Mouse (Mus musculus) liver, embryonic 16.5 days (tissue): ENCODE results near the gene Tirap. TPM values are rescaled to one million over a fixed set of nuclear protein-coding genes. Genes with fewer than 3 reads are reported as not detected.

Experiments
- ATAC-seq: fragments of 200-750 bp; cut with Nextera tagmentation; 2 replicates; pipeline ENCODE4 v1.8.0; 2017; ENCODE audit warnings: low read depth, mild to moderate bottlenecking, moderate number of reproducible peaks, moderate library complexity
- H3K27ac ChIP-seq: fragments of 300-500 bp; sonication (generic); 2 replicates; pipeline ENCODE4 v1.5.1; 2014; ENCODE audit warnings: mild to moderate bottlenecking, low read length
- H3K27me3 ChIP-seq: fragments of 300-500 bp; sonication (generic); 2 replicates; pipeline ENCODE4 v1.6.1; 2014; ENCODE audit warnings: low read depth, low read length, mixed read lengths; ENCODE audit not compliant: control insufficient read depth, insufficient read depth
- H3K36me3 ChIP-seq: fragments of 300-500 bp; sonication (generic); 2 replicates; pipeline ENCODE4 v1.6.1; 2014; ENCODE audit warnings: mild to moderate bottlenecking; ENCODE audit not compliant: control insufficient read depth, insufficient read depth
- H3K4me1 ChIP-seq: fragments of 300-500 bp; sonication (generic); 2 replicates; pipeline ENCODE4 v1.6.1; 2014; ENCODE audit warnings: low read depth, low read length, mixed read lengths; ENCODE audit not compliant: control insufficient read depth
- H3K4me2 ChIP-seq: fragments of 300-500 bp; sonication (generic); 2 replicates; pipeline ENCODE4 v1.6.1; 2014; ENCODE audit warnings: low read depth, low read length, mixed read lengths
- H3K4me3 ChIP-seq: fragments of 300-500 bp; sonication (generic); 2 replicates; pipeline ENCODE4 v1.5.1; 2014; ENCODE audit warnings: low read depth, mild to moderate bottlenecking, low read length
- H3K9ac ChIP-seq: fragments of 300-500 bp; sonication (generic); 2 replicates; pipeline ENCODE4 v1.6.1; 2014; ENCODE audit warnings: low read depth, low read length
- H3K9me3 ChIP-seq: fragments of 300-500 bp; sonication (generic); replicated peaks from 2 replicates; pipeline ENCODE4 v1.6.1; 2016; ENCODE audit warnings: low read length; ENCODE audit not compliant: control insufficient read depth
- WGBS: fragments of 180-500 bp; shearing (Covaris S2); extraction: QIAGEN DNeasy Blood & Tissue Kit; methylation state at CpG from one replicate; pipeline ENCODE4 v1.1.7; 2014; ENCODE audit not compliant: insufficient replicate concordance; 5-methylcytosine and 5-hydroxymethylcytosine counted together
- polyA plus RNA-seq: library from polyadenylated mRNA; unstranded; fragments of >200 nt; fragmentation: Nextera tagmentation; extraction: Ambion mirVana; gene quantifications from 2 replicates; pipeline ENCODE4 v1.2.1, GENCODE M21; 2015

Gene Tirap
- polyA plus RNA-seq, 1 experiment from 2014 or later: 8.5 TPM

GRCm38 (mm10) chr9:35217963-35218362 is 17.9 kb upstream of the Tirap start:
- ATAC-seq: no peak
- H3K9ac ChIP-seq: no peak overlapping the region
- no peak overlapping the region for H3K27ac ChIP-seq
- 51% methylated on average over 1 of the region's 1 CpGs for WGBS
- H3K4me2 ChIP-seq: no peak overlapping the region
- peaks cover 31% of the 10 kb centered on the region for H3K36me3 ChIP-seq
- no peaks in the 10 kb centered on the region for H3K9me3 ChIP-seq
- H3K4me1 ChIP-seq: no peaks in the 10 kb centered on the region
- no peaks in the 10 kb centered on the region for H3K27me3 ChIP-seq
- no peak overlapping the region for H3K4me3 ChIP-seq

GRCm38 (mm10) chr9:35211573-35212511 is 11.8 kb upstream of the Tirap start:
- Histone ChIP-seq H3K9ac (peak overlapping the region; percentile 89), H3K4me1 (peaks cover 17% of the 10 kb centered on the region), H3K27ac (peak overlapping the region; percentile 78), H3K27me3 (no peaks in the 10 kb centered on the region), H3K36me3 (peaks cover 46% of the 10 kb centered on the region), H3K4me3 (peak overlapping the region; percentile 98), H3K4me2 (peak overlapping the region; percentile 91), H3K9me3 (no peaks in the 10 kb centered on the region)
- no peak for ATAC-seq
- 29% methylated on average over 26 of the region's 26 CpGs for WGBS

GRCm38 (mm10) chr9:35210542-35211474 is 10.7 kb upstream of the Tirap start, which contains the start of gene Foxred1:
TSS of gene Foxred1 (minus strand) at chr9:35211055.
- Histone ChIP-seq H3K27me3 (no peaks in the 10 kb centered on the region), H3K36me3 (peaks cover 51% of the 10 kb centered on the region), H3K9ac (peak within 1 kb of the TSS; percentile 89), H3K4me1 (peaks cover 17% of the 10 kb centered on the region), H3K4me3 (peak within 1 kb of the TSS; percentile 98), H3K9me3 (no peaks in the 10 kb centered on the region), H3K4me2 (peak within 1 kb of the TSS; percentile 99), H3K27ac (peak within 1 kb of the TSS; percentile 78)
- ATAC-seq: peak; percentile 99
- under 1% methylated on average over 72 of the region's 72 CpGs for WGBS

GRCm38 (mm10) chr9:35204421-35204820 is 4.3 kb upstream of the Tirap start:
- no peak overlapping the region for H3K4me2 ChIP-seq
- H3K27me3 ChIP-seq: no peaks in the 10 kb centered on the region
- no peak for ATAC-seq
- no peaks in the 10 kb centered on the region for H3K9me3 ChIP-seq
- H3K27ac ChIP-seq: no peak overlapping the region
- H3K9ac ChIP-seq: no peak overlapping the region
- 79% methylated on average over 2 of the region's 2 CpGs for WGBS
- H3K36me3 ChIP-seq: peaks cover 30% of the 10 kb centered on the region
- H3K4me1 ChIP-seq: peaks cover 12% of the 10 kb centered on the region
- no peak overlapping the region for H3K4me3 ChIP-seq

- ATAC-seq: no peak
- Histone ChIP-seq H3K4me3 (no peak overlapping the region), H3K9ac (no peak overlapping the region), H3K27ac (no peak overlapping the region), H3K9me3 (no peaks in the 10 kb centered on the region), H3K4me2 (no peak overlapping the region), H3K36me3 (peaks cover 26% of the 10 kb centered on the region), H3K4me1 (peaks cover 15% of the 10 kb centered on the region), H3K27me3 (no peaks in the 10 kb centered on the region)
- WGBS: 24% methylated on average over 3 of the region's 3 CpGs
These were observed 3.4 kb upstream of the Tirap start for GRCm38 (mm10) chr9:35203536-35203935.

GRCm38 (mm10) chr9:35200529-35201060 is 504 bp upstream of the Tirap start:
- Histone ChIP-seq H3K36me3 (peaks cover 5% of the 10 kb centered on the region; the same call in 1 of the 2 replicates), H3K27ac (no peak overlapping the region), H3K4me1 (peaks cover 15% of the 10 kb centered on the region), H3K4me3 (peak overlapping the region; percentile 73), H3K27me3 (no peaks in the 10 kb centered on the region), H3K4me2 (peak overlapping the region; percentile 90), H3K9ac (peak overlapping the region; percentile 82), H3K9me3 (no peaks in the 10 kb centered on the region)
- WGBS: 19% methylated on average over 9 of the region's 9 CpGs
- ATAC-seq: peak; percentile 44

GRCm38 (mm10) chr9:35198945-35199771 is 933 bp downstream of the Tirap start:
- peak; percentile 9 for ATAC-seq

GRCm38 (mm10) chr9:35198351-35198750 is 1.7 kb downstream of the Tirap start:
- no peaks in the 10 kb centered on the region for H3K36me3 ChIP-seq
- 75% methylated on average over 10 of the region's 10 CpGs for WGBS
- peak overlapping the region; percentile 50; the same call in 1 of the 2 replicates for H3K27ac ChIP-seq
- H3K4me3 ChIP-seq: peak overlapping the region; percentile 73; the same call in 1 of the 2 replicates
- no peak overlapping the region for H3K9ac ChIP-seq
- no peaks in the 10 kb centered on the region for H3K27me3 ChIP-seq
- H3K4me2 ChIP-seq: peak overlapping the region; percentile 90
- no peaks in the 10 kb centered on the region for H3K9me3 ChIP-seq
- no peak for ATAC-seq
- peaks cover 15% of the 10 kb centered on the region for H3K4me1 ChIP-seq

More at GRCm38 (mm10) chr9:35198945-35199771, 933 bp downstream of the Tirap start:
- H3K9ac ChIP-seq: peak overlapping the region; percentile 82
- WGBS: 18% methylated on average over 18 of the region's 18 CpGs
- peak overlapping the region; percentile 50 for H3K27ac ChIP-seq
- peak overlapping the region; percentile 90 for H3K4me2 ChIP-seq
- H3K4me3 ChIP-seq: peak overlapping the region; percentile 73
- peaks cover 15% of the 10 kb centered on the region for H3K4me1 ChIP-seq
- no peaks in the 10 kb centered on the region for H3K9me3 ChIP-seq
- H3K27me3 ChIP-seq: no peaks in the 10 kb centered on the region
- no peaks in the 10 kb centered on the region for H3K36me3 ChIP-seq
